Comparison of ENCODE assay signal across 8 mouse cellular contexts in genomic region chr13:37963354-37964007, GRCm38 (mm10). TPM values are rescaled to one million over a fixed set of nuclear protein-coding genes. Genes with fewer than 3 reads are reported as not detected.
A peak's percentile ranks its signal among the peaks of the same experiment; 100 is the strongest.
DNase-seq lines count a peak whose midpoint lies in the region; ATAC-seq and TF ChIP-seq lines count a peak whose summit lies in the region.

No protein-coding gene starts in this region.

- no peaks in the 10 kb centered on the region for H3K36me3 ChIP-seq in forebrain, postnatal 0 days (ENCODE audit: insufficient read depth)
- no peaks in the 10 kb centered on the region for H3K36me3 ChIP-seq in lung, embryonic 15.5 days
- H3K36me3 ChIP-seq in thymus, adult 2 months (ENCODE audit: control insufficient read depth, insufficient read depth, low read length) = no peaks in the 10 kb centered on the region

- H3K4me3 ChIP-seq in cerebellum, adult 2 months (replicated peaks; ENCODE audit: insufficient read depth, low read depth, low read length) = peak overlapping the region; percentile 25
- H3K4me3 ChIP-seq in forebrain, postnatal 0 days (ENCODE audit: low read depth, low read length) = peak overlapping the region; percentile 18; the same call in 1 of the 2 replicates
- peak overlapping the region; percentile 52 for H3K4me3 ChIP-seq in layer of hippocampus, adult 2 months
- peak overlapping the region; percentile 44 for H3K4me3 ChIP-seq in lung, embryonic 15.5 days
- H3K4me3 ChIP-seq in thymus, adult 2 months (ENCODE audit: control insufficient read depth, insufficient read depth, low read length) = peak overlapping the region; percentile 54

- 4% methylated on average over 12 of the region's 12 CpGs for WGBS in cerebellum, adult 2 months
- WGBS in forebrain, postnatal 0 days = 2% methylated on average over 12 of the region's 12 CpGs
- WGBS in lung, embryonic 15.5 days = 2% methylated on average over 12 of the region's 12 CpGs
- 6% methylated on average over 12 of the region's 12 CpGs for WGBS in thymus, adult 2 months

- DNase-seq in MN1 (ENCODE audit: low spot score) = peak; percentile 81
- peak; percentile 60 to 62 for DNase-seq in cerebellum, adult 2 months
- DNase-seq in forebrain, postnatal 0 days = peak; percentile 78
- peak; percentile 46 to 78 for DNase-seq in layer of hippocampus, adult 2 months (ENCODE audit: low spot score in 2 of 2)
- peak; percentile 74 for DNase-seq in thymus, adult 2 months

- no peaks in the 10 kb centered on the region for H3K9me3 ChIP-seq in forebrain, postnatal 0 days (ENCODE audit: low read length)
- no peaks in the 10 kb centered on the region for H3K9me3 ChIP-seq in lung, embryonic 15.5 days

- H3K9ac ChIP-seq in forebrain, postnatal 0 days = no peak overlapping the region
- peak overlapping the region; percentile 30 for H3K9ac ChIP-seq in lung, embryonic 15.5 days

- peaks cover 4% of the 10 kb centered on the region; the same call in 1 of the 2 replicates for H3K4me1 ChIP-seq in cerebellum, adult 2 months (ENCODE audit: control insufficient read depth, insufficient read depth, low read length)
- no peaks in the 10 kb centered on the region for H3K4me1 ChIP-seq in forebrain, postnatal 0 days (ENCODE audit: insufficient read depth)
- H3K4me1 ChIP-seq in lung, embryonic 15.5 days = peaks cover 42% of the 10 kb centered on the region
- peaks cover 8% of the 10 kb centered on the region for H3K4me1 ChIP-seq in thymus, adult 2 months (replicated peaks; ENCODE audit: control insufficient read depth, insufficient read depth, low read length)

- no peaks in the 10 kb centered on the region for H3K27me3 ChIP-seq in cerebellum, adult 2 months (ENCODE audit: control insufficient read depth, insufficient read depth, low read length)
- no peaks in the 10 kb centered on the region; the same call in 1 of the 2 replicates for H3K27me3 ChIP-seq in forebrain, postnatal 0 days (ENCODE audit: insufficient read depth, low read length)
- H3K27me3 ChIP-seq in lung, embryonic 15.5 days = no peaks in the 10 kb centered on the region
- no peaks in the 10 kb centered on the region for H3K27me3 ChIP-seq in thymus, adult 2 months (ENCODE audit: control insufficient read depth, insufficient read depth, low read length)

- peak overlapping the region; percentile 42 for H3K4me2 ChIP-seq in forebrain, postnatal 0 days (ENCODE audit: low read depth)
- H3K4me2 ChIP-seq in lung, embryonic 15.5 days = peak overlapping the region; percentile 65

- TF ChIP-seq POLR2A in cerebellum, adult 2 months (IDR thresholded peaks at IDR 0.05; ENCODE audit: borderline replicate concordance, insufficient read depth, low read length) = no peak
- TF ChIP-seq POLR2A in thymus, adult 2 months (IDR thresholded peaks at IDR 0.05; ENCODE audit: control insufficient read depth, extremely low read depth, insufficient read depth, low read length, poor library complexity) = no peak

- H3K27ac ChIP-seq in cerebellum, adult 2 months (ENCODE audit: insufficient read depth, low read length) = no peak overlapping the region
- H3K27ac ChIP-seq in forebrain, postnatal 0 days (ENCODE audit: low read depth, low read length) = no peak overlapping the region
- H3K27ac ChIP-seq in layer of hippocampus, adult 2 months = peak overlapping the region; percentile 28; the same call in 1 of the 2 replicates
- peak overlapping the region; percentile 24; the same call in 1 of the 2 replicates for H3K27ac ChIP-seq in lung, embryonic 15.5 days
- no peak overlapping the region for H3K27ac ChIP-seq in thymus, adult 2 months (ENCODE audit: control insufficient read depth, insufficient read depth, low read length)

- TF ChIP-seq CTCF in cerebellum, adult 2 months (IDR thresholded peaks at IDR 0.05; ENCODE audit: borderline replicate concordance, insufficient read depth, low read depth, low read length) = peak; percentile 59
- TF ChIP-seq CTCF in forebrain, postnatal 0 days (IDR thresholded peaks at IDR 0.05; ENCODE audit: low read depth) = peak; percentile 82
- TF ChIP-seq CTCF in layer of hippocampus, adult 2 months (conservative IDR thresholded peaks at IDR 0.05) = peak; percentile 89
- TF ChIP-seq CTCF in thymus, adult 2 months (IDR thresholded peaks at IDR 0.05; ENCODE audit: borderline replicate concordance, control insufficient read depth, extremely low read depth, insufficient read depth, low read length, poor library complexity) = peak; percentile 66; the same call in 1 of the 2 replicates

- peak; percentile 44 for ATAC-seq in forebrain, postnatal 0 days
- peak; percentile 55 to 60; a peak in 3 of 4 replicates for ATAC-seq in hematopoietic stem cell, adult 5-6 weeks (replicated peaks in 1 of 2; ENCODE audit: insufficient read depth in 1 of 2, low FRiP score in 2 of 2, low TSS enrichment in 1 of 2, low read depth in 1 of 2, poor library complexity in 2 of 2, severe bottlenecking in 2 of 2)
- ATAC-seq in lung, embryonic 15.5 days (ENCODE audit: borderline replicate concordance, extremely low read depth, low FRiP score, low TSS enrichment) = 0 out of 2 replicates have a peak, but pooled peaks have one; percentile 20
- peak; percentile 47 for ATAC-seq in neutrophil, adult 5-6 weeks (ENCODE audit: extremely low read depth, insufficient number of reproducible peaks, low FRiP score, poor library complexity, severe bottlenecking)

RNA-seq across cellular contexts. Expression of gene Ssr1, which starts 30.5 kb away (rescaled TPM):
- polyA plus RNA-seq in cerebellum, adult 2 months (2012; rRNA removed) = 27.7 and 29.7 TPM in 2 replicates
- 36.4 and 48.8 TPM in 2 replicates for total RNA-seq in forebrain, postnatal 0 days (2014; rRNA removed)
- 71.1 and 75.6 TPM in 2 replicates for polyA plus RNA-seq in forebrain, postnatal 0 days (2015; fragmentation: Nextera tagmentation; extraction: Ambion mirVana)
- 101 and 117 TPM in 2 replicates for total RNA-seq in hematopoietic stem cell, adult 5-6 weeks (2017)
- 10 to 100 TPM; 86.8 to 92.0 TPM for total RNA-seq in layer of hippocampus, adult 2 months (2021)
- polyA plus RNA-seq in lung, embryonic 15.5 days (2015; fragmentation: Nextera tagmentation; extraction: Ambion mirVana) = 150 and 152 TPM in 2 replicates
- total RNA-seq in neutrophil, adult 5-6 weeks (2017) = 38.7 and 50.6 TPM in 2 replicates
- 6.6 and 7.2 TPM in 2 replicates for polyA plus RNA-seq in thymus, adult 2 months (2012; rRNA removed)

Comparison
In these comparisons a context has a peak if more than half of its experiments do, and no peak if none do; other contexts are left out.
1. H3K27ac ChIP-seq: peak in layer of hippocampus, adult 2 months (single experiment) and lung, embryonic 15.5 days (single experiment); none in cerebellum, adult 2 months (single experiment), forebrain, postnatal 0 days (single experiment) and thymus, adult 2 months (single experiment).
2. Peak in every context shown above with its lines, with median percentiles within 50 percentile points of each other: DNase-seq, H3K4me3 ChIP-seq, CTCF ChIP-seq and ATAC-seq.